Mouse (Mus musculus) forebrain, embryonic 14.5 days (tissue): ENCODE results near the gene Anxa4. TPM values are rescaled to one million over a fixed set of nuclear protein-coding genes. Genes with fewer than 3 reads are reported as not detected.
A peak's percentile ranks its signal among the peaks of the same experiment; 100 is the strongest.

Experiments used
- ATAC-seq: fragments of 200-750 bp; cut with Nextera tagmentation; 2 replicates; pipeline ENCODE4 v1.8.0; 2017; ENCODE audit warnings: mild to moderate bottlenecking, moderate library complexity
- DNase-seq: peaks from one replicate; pipeline ENCODE4 v3.0.0-alpha.2; 2015; ENCODE audit warnings: low spot score
- H3K27ac ChIP-seq: fragments of 300-500 bp; sonication (generic); 2 replicates; pipeline ENCODE4 v1.5.1; 2014; ENCODE audit warnings: low read depth, mild to moderate bottlenecking, control low read depth, low read length, moderate library complexity
- H3K27me3 ChIP-seq: fragments of 300-500 bp; sonication (generic); replicated peaks from 2 replicates; pipeline ENCODE4 v1.6.1; 2014; ENCODE audit warnings: low read length, control low read depth, mixed read lengths; ENCODE audit not compliant: control insufficient read depth, insufficient read depth
- H3K36me3 ChIP-seq: fragments of 300-500 bp; sonication (generic); 2 replicates; pipeline ENCODE4 v1.6.1; 2014; ENCODE audit warnings: low read length, control low read depth; ENCODE audit not compliant: control insufficient read depth, insufficient read depth
- H3K4me1 ChIP-seq: fragments of 300-500 bp; sonication (generic); 2 replicates; pipeline ENCODE4 v1.6.1; 2014; ENCODE audit warnings: antibody characterized with exemption, low read length, control low read depth; ENCODE audit not compliant: control insufficient read depth, insufficient read depth
- H3K4me2 ChIP-seq: fragments of 300-500 bp; sonication (generic); 2 replicates; pipeline ENCODE4 v1.6.1; 2014; ENCODE audit warnings: mild to moderate bottlenecking, control low read depth, low read length
- H3K4me3 ChIP-seq: fragments of 300-500 bp; sonication (generic); 2 replicates; pipeline ENCODE4 v1.5.1; 2014; ENCODE audit warnings: low read depth, low read length, control low read depth
- H3K9ac ChIP-seq: fragments of 300-500 bp; sonication (generic); 2 replicates; pipeline ENCODE4 v1.6.1; 2014; ENCODE audit warnings: mild to moderate bottlenecking, low read length, control low read depth, moderate library complexity
- H3K9me3 ChIP-seq: fragments of 300-500 bp; sonication (generic); replicated peaks from 2 replicates; pipeline ENCODE4 v1.6.1; 2016; ENCODE audit warnings: low read length, control low read depth, mixed read lengths; ENCODE audit not compliant: control insufficient read depth
- WGBS: fragments of 180-500 bp; shearing (Covaris S2); extraction: QIAGEN DNeasy Blood & Tissue Kit; methylation state at CpG from one replicate; pipeline ENCODE4 v1.1.7; 2014; 5-methylcytosine and 5-hydroxymethylcytosine counted together
- polyA plus RNA-seq: library from polyadenylated mRNA; unstranded; fragments of >200 nt; fragmentation: Nextera tagmentation; extraction: Ambion mirVana; gene quantifications from 2 replicates; pipeline ENCODE4 v1.2.1, GENCODE M21; 2014

Anxa4 gene
- polyA plus RNA-seq, 1 experiment from 2014 or later = 6.5 TPM

DNA sequence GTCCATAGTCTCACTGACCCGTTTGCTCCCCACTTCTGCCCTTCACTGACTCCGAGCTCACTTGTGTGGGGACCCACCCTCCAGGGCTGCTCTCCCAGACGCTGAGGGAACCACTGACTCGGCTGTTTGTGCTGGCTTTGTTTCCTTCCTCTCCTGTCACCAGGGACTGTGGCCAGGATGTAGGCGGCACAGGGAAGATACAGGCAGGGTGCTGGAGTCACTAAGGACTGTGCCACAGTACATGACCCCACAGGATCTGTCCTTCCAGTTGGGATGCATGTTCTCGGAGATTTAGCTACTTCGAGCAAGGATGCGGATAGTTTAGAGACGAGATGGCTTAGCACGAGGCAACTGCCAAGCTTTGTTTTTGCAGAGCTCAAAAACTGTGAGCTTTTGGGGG is 30.4 kb upstream of the Anxa4 start:
- no peak overlapping the region for H3K4me3 ChIP-seq
- H3K4me2 ChIP-seq = no peak overlapping the region
- DNase-seq (no peak), ATAC-seq (no peak)
- H3K9me3 ChIP-seq = no peaks in the 10 kb centered on the region
- H3K27me3 ChIP-seq = no peaks in the 10 kb centered on the region
- 45% methylated on average over 10 of the region's 10 CpGs for WGBS
- no peaks in the 10 kb centered on the region for H3K36me3 ChIP-seq
- H3K27ac ChIP-seq = no peak overlapping the region
- no peaks in the 10 kb centered on the region for H3K4me1 ChIP-seq
- H3K9ac ChIP-seq = no peak overlapping the region

GRCm38 (mm10) chr6:86823051-86823431 is 29.7 kb upstream of the Anxa4 start:
- WGBS = 26% methylated on average over 9 of the region's 9 CpGs
- no peak for DNase-seq
- Histone ChIP-seq H3K27ac (no peak overlapping the region), H3K4me3 (no peak overlapping the region), H3K27me3 (no peaks in the 10 kb centered on the region), H3K4me2 (no peak overlapping the region), H3K9me3 (no peaks in the 10 kb centered on the region), H3K4me1 (no peaks in the 10 kb centered on the region), H3K9ac (no peak overlapping the region), H3K36me3 (no peaks in the 10 kb centered on the region)
- no peak for ATAC-seq

- Histone ChIP-seq H3K27me3 (no peaks in the 10 kb centered on the region), H3K4me1 (no peaks in the 10 kb centered on the region), H3K9ac (peak overlapping the region; percentile 21; the same call in 1 of the 2 replicates), H3K4me2 (peak overlapping the region; percentile 43), H3K27ac (no peak overlapping the region), H3K4me3 (no peak overlapping the region; the same call in 1 of the 2 replicates), H3K9me3 (no peaks in the 10 kb centered on the region), H3K36me3 (no peaks in the 10 kb centered on the region)
- WGBS = 5% methylated on average over 19 of the region's 19 CpGs
- DNase-seq (peak; percentile 8), ATAC-seq (no peak)
Measured at GRCm38 (mm10) chr6:86822285-86823050, 29.1 kb upstream of the Anxa4 start.

DNA sequence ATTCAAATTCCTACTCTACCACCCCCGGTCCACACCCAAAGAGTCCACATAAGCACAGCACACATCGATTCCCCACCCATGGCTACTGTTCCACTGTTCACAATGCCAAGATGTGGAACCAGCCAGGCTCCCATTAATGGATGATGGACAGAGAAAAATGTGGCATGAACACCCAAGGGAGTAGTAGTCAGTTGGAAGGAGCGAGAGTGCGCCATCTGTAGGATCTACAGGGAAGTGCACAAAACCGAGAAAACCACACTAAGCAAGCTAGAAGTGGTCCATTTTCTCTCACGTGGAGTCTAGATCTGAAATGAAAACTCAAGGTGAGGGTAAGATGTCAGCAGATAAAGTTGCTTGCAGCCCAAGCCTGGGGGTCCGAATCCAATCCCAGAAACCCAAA is 27.3 kb upstream of the Anxa4 start:
- DNase-seq (no peak), ATAC-seq (no peak)
- Histone ChIP-seq H3K4me1 (no peaks in the 10 kb centered on the region), H3K9ac (no peak overlapping the region), H3K4me3 (no peak overlapping the region), H3K27me3 (no peaks in the 10 kb centered on the region), H3K27ac (no peak overlapping the region), H3K36me3 (no peaks in the 10 kb centered on the region), H3K4me2 (no peak overlapping the region), H3K9me3 (no peaks in the 10 kb centered on the region)
- 68% methylated on average over 7 of the region's 7 CpGs for WGBS

DNA sequence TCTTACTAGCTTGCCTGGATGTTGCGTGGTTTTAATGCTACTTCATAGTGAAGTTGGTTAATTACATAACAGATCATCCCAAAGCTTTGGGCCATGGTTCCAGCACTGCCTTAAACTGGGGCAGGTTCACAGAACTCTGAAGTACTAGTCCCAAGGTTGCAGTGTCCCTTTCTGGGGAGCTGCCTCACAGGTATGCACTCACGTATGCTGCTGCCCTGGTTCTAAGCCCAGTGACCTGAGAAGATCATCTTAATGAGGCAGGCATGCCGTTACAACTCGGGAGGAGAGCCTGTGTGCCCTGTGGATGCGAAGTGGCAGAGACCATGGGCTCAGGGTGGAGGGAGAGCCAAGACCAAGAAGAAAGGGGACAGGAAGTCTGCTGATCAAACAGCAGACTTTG is 26.5 kb upstream of the Anxa4 start:
- Histone ChIP-seq H3K27me3 (no peaks in the 10 kb centered on the region), H3K36me3 (no peaks in the 10 kb centered on the region), H3K4me1 (no peaks in the 10 kb centered on the region), H3K9ac (no peak overlapping the region), H3K9me3 (no peaks in the 10 kb centered on the region), H3K4me2 (no peak overlapping the region), H3K4me3 (no peak overlapping the region), H3K27ac (no peak overlapping the region)
- DNase-seq = no peak
- ATAC-seq = no peak
- 75% methylated on average over 5 of the region's 5 CpGs for whole genome bisulfite sequencing

DNA sequence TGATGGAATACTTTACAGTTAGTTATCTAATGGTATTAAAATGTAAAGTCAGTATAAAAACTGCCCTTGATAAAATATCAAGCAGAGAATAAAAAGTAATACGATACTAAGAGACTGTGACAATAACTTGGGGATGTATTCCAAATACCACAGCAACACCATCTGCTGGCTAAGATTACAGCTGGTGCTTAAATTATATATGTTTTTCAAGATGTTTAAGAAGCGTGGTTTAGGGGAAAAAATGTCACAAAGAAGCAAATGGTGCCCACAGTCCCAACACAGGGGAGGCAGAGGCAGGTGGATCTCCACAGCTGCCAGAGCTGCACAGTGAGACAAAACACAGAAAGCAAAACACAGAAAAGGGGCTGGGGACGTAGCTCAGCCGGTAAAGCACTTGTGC is 25.5 kb upstream of the Anxa4 start:
- Histone ChIP-seq H3K27me3 (no peaks in the 10 kb centered on the region), H3K36me3 (no peaks in the 10 kb centered on the region), H3K4me1 (no peaks in the 10 kb centered on the region), H3K4me3 (no peak overlapping the region), H3K27ac (no peak overlapping the region), H3K9ac (no peak overlapping the region), H3K9me3 (no peaks in the 10 kb centered on the region), H3K4me2 (no peak overlapping the region)
- 68% methylated on average over 4 of the region's 4 CpGs for WGBS
- DNase-seq = no peak
- ATAC-seq = no peak

- no peaks in the 10 kb centered on the region for H3K9me3 ChIP-seq
- no peak for ATAC-seq
- DNase-seq = peak; percentile 63
- 16% methylated on average over 8 of the region's 8 CpGs for WGBS
- no peak overlapping the region for H3K4me2 ChIP-seq
- no peaks in the 10 kb centered on the region for H3K27me3 ChIP-seq
- H3K36me3 ChIP-seq = no peaks in the 10 kb centered on the region
- no peak overlapping the region for H3K9ac ChIP-seq
- H3K27ac ChIP-seq = no peak overlapping the region
- no peaks in the 10 kb centered on the region for H3K4me1 ChIP-seq
- H3K4me3 ChIP-seq = no peak overlapping the region
Measured at GRCm38 (mm10) chr6:86816586-86816985, 23.2 kb upstream of the Anxa4 start.

- H3K27ac ChIP-seq = no peak overlapping the region
- no peaks in the 10 kb centered on the region for H3K27me3 ChIP-seq
- H3K9me3 ChIP-seq = no peaks in the 10 kb centered on the region
- H3K4me3 ChIP-seq = no peak overlapping the region
- H3K9ac ChIP-seq = no peak overlapping the region
- no peak for ATAC-seq
- peak overlapping the region; percentile 28 for H3K4me2 ChIP-seq
- WGBS = 5% methylated on average over 7 of the region's 7 CpGs
- peak; percentile 14 for DNase-seq
- H3K4me1 ChIP-seq = no peaks in the 10 kb centered on the region
- H3K36me3 ChIP-seq = no peaks in the 10 kb centered on the region
Measured at GRCm38 (mm10) chr6:86815436-86815835, 22.1 kb upstream of the Anxa4 start.

DNA sequence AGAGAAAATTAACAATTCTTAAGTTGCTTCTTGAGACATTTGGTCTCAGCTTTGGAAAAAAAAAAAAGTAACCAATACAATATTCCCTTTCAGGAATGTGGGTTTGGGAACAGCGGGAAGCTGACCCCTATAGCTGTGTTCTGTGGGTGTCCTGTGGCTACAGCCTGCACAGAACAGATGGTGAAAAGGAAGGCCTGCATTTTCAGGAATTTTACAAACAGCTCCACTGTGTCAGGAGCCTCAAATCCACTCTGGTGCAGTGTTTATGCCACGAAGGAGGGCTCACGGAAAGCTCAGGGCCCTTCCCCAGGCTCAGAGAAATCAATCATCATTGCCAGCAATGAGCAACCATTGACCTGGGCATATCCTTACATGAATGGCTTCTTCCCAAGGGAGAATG is 21.5 kb upstream of the Anxa4 start:
- Histone ChIP-seq H3K4me1 (no peaks in the 10 kb centered on the region), H3K27ac (no peak overlapping the region), H3K27me3 (no peaks in the 10 kb centered on the region), H3K36me3 (no peaks in the 10 kb centered on the region), H3K9ac (no peak overlapping the region), H3K9me3 (no peaks in the 10 kb centered on the region), H3K4me2 (peak overlapping the region; percentile 28; the same call in 1 of the 2 replicates), H3K4me3 (no peak overlapping the region)
- WGBS = 54% methylated on average over 3 of the region's 3 CpGs
- DNase-seq (no peak), ATAC-seq (no peak)
